Mouse (Mus musculus) liver, adult 10 weeks (tissue): ENCODE data around the gene Kif2a. TPM values are rescaled to one million over a fixed set of nuclear protein-coding genes. Genes with fewer than 3 reads are reported as not detected.

Experiments used
- polyA plus RNA-seq: library from polyadenylated mRNA; stranded (reverse); fragments of 350-450 nt; fragmentation: Illumina TruSeq; extraction: RNeasy Lipid Tissue Mini Kit (QIAGEN cat#74804); gene quantifications from one replicate; pipeline ENCODE4 v1.2.3, GENCODE M21; 2014; ENCODE audit warnings: low read depth, low replicate concordance

Gene Kif2a
- 11.8 TPM for polyA plus RNA-seq

DNA sequence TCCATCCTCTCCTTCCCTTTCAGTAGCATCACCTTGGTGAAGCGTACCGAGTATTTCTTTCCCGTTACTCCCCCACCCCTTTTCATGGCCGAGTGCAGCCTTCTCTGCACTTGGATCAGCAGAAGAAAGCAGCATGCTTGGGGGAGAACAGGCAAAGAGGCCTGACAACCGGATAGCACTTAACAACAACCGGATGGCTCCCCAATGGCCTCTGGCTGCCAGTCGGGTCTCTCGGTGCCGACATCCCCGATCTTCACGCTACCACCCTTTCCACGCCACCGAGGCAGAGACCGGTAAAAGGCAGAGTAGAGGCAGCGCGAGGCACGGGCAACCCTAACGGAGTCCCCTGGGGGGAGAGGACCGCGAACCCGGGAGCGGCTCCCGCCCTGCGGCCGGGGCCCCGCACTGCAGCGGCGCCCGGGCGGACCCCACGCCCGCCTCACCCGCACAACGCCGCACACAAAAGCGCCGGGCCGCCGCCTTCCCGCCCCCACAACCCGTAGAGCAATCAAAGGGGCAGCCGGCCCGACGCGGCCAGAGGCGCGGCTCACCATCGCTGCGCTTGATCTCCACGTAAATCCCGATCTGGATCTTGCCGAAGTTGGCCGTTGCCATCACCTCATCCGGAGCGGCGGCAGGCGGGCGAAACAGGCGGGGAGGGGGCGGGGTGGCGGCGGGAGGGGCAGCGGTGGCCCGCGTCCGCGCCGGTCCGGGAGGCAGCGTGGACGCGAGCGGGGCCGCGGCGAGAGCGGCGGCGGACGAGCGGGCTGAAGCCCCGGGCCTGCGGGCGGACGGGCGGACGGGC is at the start of gene Kif2a:
Gene Kif2a (minus strand): TSS at position 666 of the 805 bp plus-strand sequence.

DNA sequence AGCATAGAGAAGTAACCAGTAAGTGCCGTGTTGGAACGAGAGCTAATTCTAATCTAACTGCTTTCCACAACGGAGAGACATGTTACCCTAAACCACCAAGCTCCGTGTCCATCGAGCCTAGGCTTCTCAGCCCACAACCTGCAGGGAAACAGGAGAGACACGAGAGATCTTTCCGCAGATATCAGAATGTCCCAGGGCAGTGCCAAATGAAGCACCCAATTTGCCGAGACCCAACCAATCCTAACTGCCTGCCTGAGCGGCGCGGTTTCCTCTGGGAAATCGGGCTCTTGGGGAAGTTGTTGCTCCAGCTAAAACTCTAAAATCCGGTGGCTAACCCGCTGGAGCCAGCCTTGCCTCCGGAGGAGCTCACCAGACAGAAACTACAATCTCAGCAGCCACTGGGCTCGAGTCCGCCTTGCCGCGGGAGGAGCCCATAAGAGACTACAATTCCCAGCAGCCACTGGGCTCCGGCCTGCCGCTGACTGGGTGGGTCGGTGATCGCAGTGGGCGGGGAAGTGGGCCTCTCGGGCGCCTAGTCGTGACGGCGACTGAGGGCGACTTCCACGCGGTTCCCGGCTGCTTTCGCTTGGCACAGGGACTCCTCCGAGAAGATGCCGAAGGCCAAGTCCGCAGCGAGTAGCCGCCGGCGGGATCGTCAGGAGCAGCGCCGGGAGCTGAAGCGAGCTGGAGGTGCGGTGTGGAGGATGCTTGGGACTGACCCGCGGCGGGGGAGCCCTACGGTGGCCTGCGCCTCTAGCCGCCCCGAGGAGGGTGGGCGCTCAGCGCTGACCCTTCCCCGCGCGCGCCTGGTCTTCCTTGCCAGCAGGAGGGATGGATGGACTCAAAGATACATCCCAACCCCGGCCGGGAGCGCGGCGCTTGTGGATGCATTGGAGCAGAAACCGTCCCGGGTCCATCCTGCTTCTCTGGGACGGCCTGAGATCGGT is 75.1 kb downstream of the Kif2a start, which contains the start of gene Dimt1:
Gene Dimt1 (plus strand): TSS at position 534 of the 947 bp plus-strand sequence.

DNA sequence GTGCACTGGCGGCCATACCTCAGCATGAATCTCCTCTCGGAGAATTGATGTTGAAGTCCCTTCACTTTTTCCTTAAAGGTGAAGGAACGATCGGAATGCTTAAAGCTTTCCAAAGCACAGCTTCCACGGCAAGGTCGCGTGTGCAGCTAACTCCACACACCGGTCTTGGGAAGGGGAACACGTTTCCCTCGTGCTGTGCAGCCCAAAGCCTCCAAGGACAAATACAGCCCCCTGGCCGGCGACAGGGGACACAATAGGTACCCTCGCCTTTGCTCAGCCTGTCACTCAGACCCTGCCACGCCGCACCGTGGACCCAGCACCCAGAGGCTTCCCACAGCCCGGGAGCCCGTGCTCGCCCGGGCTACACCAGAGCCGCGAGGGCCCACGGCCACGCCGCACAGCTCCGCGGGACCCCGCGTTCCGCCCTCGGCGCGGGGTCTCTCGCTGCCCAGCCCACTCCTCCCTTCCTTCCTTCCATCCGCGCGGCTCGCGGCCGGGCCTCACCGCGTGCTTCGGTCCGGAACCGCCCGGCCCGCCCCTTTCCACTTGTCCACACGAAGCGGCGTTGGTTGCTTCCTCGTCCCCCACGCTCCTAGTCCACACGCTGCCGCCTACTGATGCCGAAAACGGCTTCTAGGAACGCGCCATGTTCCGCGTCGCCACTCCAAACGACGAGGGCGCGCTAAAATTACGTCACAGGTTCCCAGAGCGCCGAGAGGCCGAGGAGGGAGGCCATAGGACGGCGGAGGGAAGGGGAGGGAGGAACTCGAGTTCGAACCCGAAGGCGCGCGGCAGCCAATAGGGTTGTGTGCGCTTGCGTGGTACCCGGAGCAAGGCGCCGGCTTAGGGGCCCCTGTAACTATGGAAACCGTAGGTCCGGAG is 85.4 kb downstream of the Kif2a start, which contains the start of gene Ipo11:
Gene Ipo11 (minus strand): TSS at position 703 of the 882 bp plus-strand sequence.

Other genes starting within 250 kb of the Kif2a start
- 24.1 TPM for gene Ipo11, start 85.2 kb downstream of the Kif2a start, polyA plus RNA-seq
- gene Dimt1, start 75.0 kb downstream of the Kif2a start, polyA plus RNA-seq: 6.5 TPM